Mouse (Mus musculus) liver, embryonic 14.5 days (tissue): Measurements from ENCODE around the gene Pip. TPM values are rescaled to one million over a fixed set of nuclear protein-coding genes. Genes with fewer than 3 reads are reported as not detected.

ENCODE experiments used
- ATAC-seq: fragments of 200-750 bp; cut with Nextera tagmentation; 2 replicates; pipeline ENCODE4 v1.8.0; 2017; ENCODE audit warnings: moderate number of reproducible peaks, mild to moderate bottlenecking, moderate library complexity; ENCODE audit not compliant: insufficient read depth
- DNase-seq, 3 experiments: peaks; one replicate each; pipeline ENCODE4 v3.0.0-alpha.2; 2012 to 2013; ENCODE audit warnings: low read depth in 3 of 3, low spot score in 3 of 3
- H3K27ac ChIP-seq: fragments of 300-500 bp; sonication (generic); 2 replicates; pipeline ENCODE4 v1.5.1; 2014; ENCODE audit warnings: moderate library complexity, mild to moderate bottlenecking, control low read depth, inconsistent platforms
- H3K27me3 ChIP-seq: fragments of 300-500 bp; sonication (generic); 2 replicates; pipeline ENCODE4 v1.6.1; 2014; ENCODE audit warnings: mild to moderate bottlenecking, low read length, moderate library complexity; ENCODE audit not compliant: control insufficient read depth, insufficient read depth
- H3K36me3 ChIP-seq: fragments of 300-500 bp; sonication (generic); replicated peaks from 2 replicates; pipeline ENCODE4 v1.6.1; 2014; ENCODE audit warnings: low read depth; ENCODE audit not compliant: control insufficient read depth, insufficient read depth
- H3K4me1 ChIP-seq, 2 experiments: fragments of 200-500 bp in 1 of 2; fragments of 300-500 bp in 1 of 2; sonication (generic) in 1 of 2; replicated peaks; 2 replicates each; pipeline ENCODE4 v1.6.1; 2012 to 2014; ENCODE audit warnings: antibody characterized with exemption in 1 of 2, inconsistent platforms in 1 of 2, low read length in 1 of 2; ENCODE audit not compliant: control insufficient read depth in 2 of 2, insufficient read depth in 2 of 2
- H3K4me2 ChIP-seq: fragments of 300-500 bp; sonication (generic); 2 replicates; pipeline ENCODE4 v1.6.1; 2014; ENCODE audit warnings: low read depth, mild to moderate bottlenecking, control low read depth, moderate library complexity
- H3K4me3 ChIP-seq, 2 experiments: fragments of 200-500 bp in 1 of 2; fragments of 300-500 bp in 1 of 2; sonication (generic) in 1 of 2; 2 replicates each; pipeline ENCODE4 v1.5.1; 2012 to 2014; ENCODE audit warnings: low read depth in 2 of 2, low read length in 2 of 2, mild to moderate bottlenecking in 2 of 2, control low read depth in 1 of 2, inconsistent platforms in 1 of 2, moderate library complexity in 1 of 2; ENCODE audit not compliant: insufficient read depth in 1 of 2
- H3K9ac ChIP-seq: fragments of 300-500 bp; sonication (generic); replicated peaks from 2 replicates; pipeline ENCODE4 v1.6.1; 2014; ENCODE audit warnings: mild to moderate bottlenecking, control low read depth, moderate library complexity
- H3K9me3 ChIP-seq: fragments of 300-500 bp; sonication (generic); 2 replicates; pipeline ENCODE4 v1.6.1; 2016; ENCODE audit warnings: low read length, mixed read lengths; ENCODE audit not compliant: control insufficient read depth
- CTCF ChIP-seq: IDR thresholded peaks from 2 replicates; pipeline ENCODE4 v1.5.1; 2016; ENCODE audit warnings: antibody characterized with exemption, low read depth, control low read depth
- EP300 ChIP-seq: IDR thresholded peaks from 2 replicates; pipeline ENCODE4 v1.6.1; 2016; ENCODE audit warnings: antibody characterized with exemption, low read depth
- WGBS: fragments of 180-500 bp; shearing (Covaris S2); extraction: QIAGEN DNeasy Blood & Tissue Kit; methylation state at CpG from one replicate; pipeline ENCODE4 v1.1.7; 2014; ENCODE audit not compliant: insufficient replicate concordance; 5-methylcytosine and 5-hydroxymethylcytosine counted together
- polyA plus RNA-seq, 2 experiments: library from polyadenylated mRNA; depleted of rRNA in 1 of 2; stranded (reverse) in 1 of 2; unstranded in 1 of 2; fragments of >200 nt; fragmentation: Nextera tagmentation in 1 of 2; extraction: Ambion mirVana in 1 of 2; gene quantifications; 2 replicates each; pipeline versions ENCODE4 v1.2.1 to v1.2.3; 2012 to 2014

The Pip gene
- not detected in 2 replicates for polyA plus RNA-seq (2012; rRNA removed)
- not detected in 2 replicates for polyA plus RNA-seq (2014; fragmentation: Nextera tagmentation; extraction: Ambion mirVana)

DNA sequence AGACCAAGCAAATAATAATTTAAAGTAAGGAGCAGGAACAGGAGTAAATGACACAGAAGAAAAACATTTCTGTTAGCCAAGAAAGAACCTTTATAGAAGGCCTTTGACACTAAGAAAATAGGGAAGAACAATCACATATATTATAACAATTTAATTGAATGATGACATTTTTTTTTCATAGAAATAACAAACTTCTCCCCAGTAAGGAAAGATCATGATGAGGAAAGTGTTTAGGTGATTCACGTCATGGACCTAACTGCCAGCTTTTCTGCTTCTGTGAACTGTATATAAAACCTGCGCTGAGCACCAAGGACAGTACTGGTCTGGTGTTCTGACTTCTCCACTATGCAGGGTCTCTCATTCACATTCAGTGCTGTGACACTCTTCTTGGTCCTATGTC, at the start of gene Pip:
Pip (plus strand) TSS at position 301 of the 400 bp plus-strand sequence.
- Histone ChIP-seq H3K4me3 (no peak within 1 kb of the TSS), H3K9ac (no peak within 1 kb of the TSS), H3K9me3 (no peaks in the 10 kb centered on the region), H3K27me3 (no peaks in the 10 kb centered on the region), H3K27ac (no peak within 1 kb of the TSS), H3K4me2 (no peak within 1 kb of the TSS), H3K36me3 (no peaks in the 10 kb centered on the region), H3K4me1 (no peaks in the 10 kb centered on the region)
- no peak for TF ChIP-seq CTCF
- TF ChIP-seq EP300, result no peak
- no peak for ATAC-seq
- 56% methylated on average over 2 of the region's 2 CpGs for WGBS
- no peak for DNase-seq

DNA sequence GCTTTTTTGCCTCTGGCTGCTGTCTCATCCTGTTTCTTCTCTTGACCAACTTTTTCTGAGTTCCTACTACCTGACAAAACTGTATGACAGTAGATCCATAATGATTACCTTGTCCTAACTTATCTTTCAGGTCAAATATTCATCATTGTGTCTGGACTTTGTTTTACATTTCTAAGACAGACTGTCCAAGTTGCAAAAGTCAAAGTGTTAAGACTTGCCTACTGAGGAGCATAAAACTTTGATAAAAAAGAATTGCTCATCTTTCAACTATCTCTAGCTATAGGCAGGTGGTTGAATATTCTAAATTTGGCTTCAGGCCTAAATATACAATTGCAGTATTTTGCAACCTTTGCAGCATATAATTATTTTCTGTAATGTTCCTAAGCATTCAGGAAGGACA, 23.2 kb upstream of the Pip start:
- Histone ChIP-seq H3K36me3 (no peaks in the 10 kb centered on the region), H3K4me2 (no peak overlapping the region), H3K27ac (no peak overlapping the region), H3K27me3 (no peaks in the 10 kb centered on the region), H3K4me1 (no peaks in the 10 kb centered on the region), H3K9ac (no peak overlapping the region), H3K4me3 (no peak overlapping the region), H3K9me3 (no peaks in the 10 kb centered on the region)
- no peak for DNase-seq
- no peak for ATAC-seq
- TF ChIP-seq CTCF (no peak), EP300 (no peak)

DNA sequence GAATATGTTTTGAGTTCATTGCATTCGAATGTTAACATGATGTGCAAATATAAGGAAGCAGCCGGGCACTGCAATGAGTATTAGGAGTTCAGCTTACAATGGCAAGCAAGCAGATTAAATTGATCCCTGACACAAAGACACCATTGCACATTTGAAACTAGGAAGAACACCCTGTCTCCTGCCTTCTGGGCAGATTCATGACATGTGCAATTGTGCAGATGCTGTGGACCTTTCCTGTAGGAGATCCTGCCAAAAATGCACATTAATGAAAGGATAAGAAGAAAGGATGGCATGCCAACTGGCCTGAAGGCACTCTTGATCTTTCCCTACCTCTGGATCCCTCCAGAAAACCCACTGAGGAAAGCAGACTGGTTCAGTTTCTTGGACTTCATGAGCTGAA, 17.8 kb upstream of the Pip start:
- H3K4me3 ChIP-seq, result no peak overlapping the region
- TF ChIP-seq EP300 (no peak), CTCF (no peak)
- no peaks in the 10 kb centered on the region for H3K9me3 ChIP-seq
- H3K27me3 ChIP-seq, result no peaks in the 10 kb centered on the region
- H3K4me1 ChIP-seq, result no peaks in the 10 kb centered on the region
- ATAC-seq (no peak), DNase-seq (no peak)
- H3K27ac ChIP-seq, result no peak overlapping the region
- no peak overlapping the region for H3K4me2 ChIP-seq
- 65% methylated on average over 2 of the region's 2 CpGs for WGBS
- H3K9ac ChIP-seq, result no peak overlapping the region
- H3K36me3 ChIP-seq, result no peaks in the 10 kb centered on the region

DNA sequence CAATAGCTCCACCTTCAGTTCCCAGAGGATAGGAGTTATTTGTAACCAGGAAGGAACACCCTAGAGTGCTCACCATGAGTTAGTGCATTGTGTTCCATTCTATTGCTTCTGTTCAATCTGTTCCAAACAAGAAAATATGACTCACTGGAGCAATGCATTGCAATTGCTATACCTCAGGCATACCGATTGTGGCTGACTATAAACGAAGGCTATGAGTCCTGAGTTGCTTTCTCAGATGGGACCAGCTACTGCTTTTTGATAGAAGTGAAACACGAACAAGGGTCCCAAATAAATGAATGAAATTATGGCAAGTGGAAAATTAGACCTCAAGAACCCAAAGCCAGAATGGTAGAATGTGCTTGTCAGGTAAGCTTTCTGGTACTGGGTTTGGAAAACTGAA, 5.4 kb downstream of the Pip start, which contains the start of gene Sval2:
Sval2 (plus strand) TSS at position 301 of the 400 bp plus-strand sequence.
- Histone ChIP-seq H3K4me1 (no peaks in the 10 kb centered on the region), H3K36me3 (no peaks in the 10 kb centered on the region), H3K27me3 (no peaks in the 10 kb centered on the region), H3K4me3 (no peak within 1 kb of the TSS), H3K9ac (no peak within 1 kb of the TSS), H3K27ac (no peak within 1 kb of the TSS), H3K9me3 (no peaks in the 10 kb centered on the region), H3K4me2 (no peak within 1 kb of the TSS)
- WGBS, result 57% methylated on average over 3 of the region's 3 CpGs
- TF ChIP-seq EP300 (no peak), CTCF (no peak)
- ATAC-seq (no peak), DNase-seq (no peak)

DNA sequence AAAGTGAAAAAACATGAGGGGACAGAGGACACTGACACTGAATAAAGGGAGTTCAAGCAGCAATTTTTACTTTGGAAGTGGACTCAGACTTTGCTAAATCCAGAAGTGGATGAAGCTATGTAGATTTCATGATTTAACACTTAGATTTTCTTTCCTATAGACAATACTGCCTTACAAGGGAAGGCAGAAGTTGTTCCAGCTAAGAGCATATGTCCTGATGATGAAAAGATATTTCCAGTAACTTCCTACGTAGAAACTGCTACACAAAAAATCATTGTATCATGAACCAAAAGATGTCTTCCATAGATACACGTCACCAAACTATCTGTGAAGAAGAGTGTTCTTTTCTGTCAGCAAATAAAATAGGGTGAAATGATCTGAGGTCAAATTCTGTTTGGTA, 16.7 kb downstream of the Pip start:
- H3K9me3 ChIP-seq, result no peaks in the 10 kb centered on the region
- H3K9ac ChIP-seq, result no peak overlapping the region
- 37% methylated on average over 2 of the region's 2 CpGs for WGBS
- no peak overlapping the region for H3K4me2 ChIP-seq
- H3K4me3 ChIP-seq, result no peak overlapping the region
- no peaks in the 10 kb centered on the region for H3K36me3 ChIP-seq
- TF ChIP-seq EP300 (no peak), CTCF (no peak)
- ATAC-seq (no peak), DNase-seq (no peak)
- no peaks in the 10 kb centered on the region for H3K4me1 ChIP-seq
- no peaks in the 10 kb centered on the region for H3K27me3 ChIP-seq
- H3K27ac ChIP-seq, result no peak overlapping the region

Other genes starting within 250 kb of the Pip start
- gene Ephb6, start 242.1 kb upstream of the Pip start, polyA plus RNA-seq (2012; rRNA removed), result 0.49 and 0.58 TPM in 2 replicates
- 0.36 and 1.0 TPM in 2 replicates for gene Ephb6, start 242.1 kb upstream of the Pip start, polyA plus RNA-seq (2014; fragmentation: Nextera tagmentation; extraction: Ambion mirVana)
- gene Trpv6, start 211.1 kb upstream of the Pip start, polyA plus RNA-seq (2012; rRNA removed), result 0.03 and 0.08 TPM in 2 replicates
- not detected in 2 replicates for gene Trpv6, start 211.1 kb upstream of the Pip start, polyA plus RNA-seq (2014; fragmentation: Nextera tagmentation; extraction: Ambion mirVana)
- gene Trpv5, start 166.8 kb upstream of the Pip start, polyA plus RNA-seq (2012; rRNA removed), result 0.27 and 0.31 TPM in 2 replicates
- gene Trpv5, start 166.8 kb upstream of the Pip start, polyA plus RNA-seq (2014; fragmentation: Nextera tagmentation; extraction: Ambion mirVana), result 0.05 and 0.11 TPM in 2 replicates
- not detected in 2 replicates for gene Llcfc1, start 163.1 kb upstream of the Pip start, polyA plus RNA-seq (2012; rRNA removed)
- gene Llcfc1, start 163.1 kb upstream of the Pip start, polyA plus RNA-seq (2014; fragmentation: Nextera tagmentation; extraction: Ambion mirVana), result not detected in 2 replicates
- 236 and 313 TPM in 2 replicates for gene Kel, start 143.2 kb upstream of the Pip start, polyA plus RNA-seq (2012; rRNA removed)
- 221 and 240 TPM in 2 replicates for gene Kel, start 143.2 kb upstream of the Pip start, polyA plus RNA-seq (2014; fragmentation: Nextera tagmentation; extraction: Ambion mirVana)
- gene Olfr459, start 72.4 kb upstream of the Pip start, polyA plus RNA-seq (2012; rRNA removed), result not detected in 2 replicates
- not detected in 2 replicates for gene Olfr459, start 72.4 kb upstream of the Pip start, polyA plus RNA-seq (2014; fragmentation: Nextera tagmentation; extraction: Ambion mirVana)
- gene Sval2, start 5.5 kb downstream of the Pip start, polyA plus RNA-seq (2012; rRNA removed), result not detected in 2 replicates
- not detected in 2 replicates for gene Sval2, start 5.5 kb downstream of the Pip start, polyA plus RNA-seq (2014; fragmentation: Nextera tagmentation; extraction: Ambion mirVana)
- not detected in 2 replicates for gene Sval1, start 104.1 kb downstream of the Pip start, polyA plus RNA-seq (2012; rRNA removed)
- not detected in 2 replicates for gene Sval1, start 104.1 kb downstream of the Pip start, polyA plus RNA-seq (2014; fragmentation: Nextera tagmentation; extraction: Ambion mirVana)
- not detected in 2 replicates for gene Sval3, start 120.6 kb downstream of the Pip start, polyA plus RNA-seq (2012; rRNA removed)
- not detected in 2 replicates for gene Sval3, start 120.6 kb downstream of the Pip start, polyA plus RNA-seq (2014; fragmentation: Nextera tagmentation; extraction: Ambion mirVana)
- gene Sva, start 190.9 kb downstream of the Pip start, polyA plus RNA-seq (2012; rRNA removed), result not detected in 2 replicates
- not detected in 2 replicates for gene Sva, start 190.9 kb downstream of the Pip start, polyA plus RNA-seq (2014; fragmentation: Nextera tagmentation; extraction: Ambion mirVana)